Mouse (Mus musculus) kidney, postnatal 36 days (tissue): Measurements from ENCODE around the gene Gjd2.
A peak's percentile ranks its signal among the peaks of the same experiment; 100 is the strongest.

ENCODE experiments used
- DNase-seq, 2 experiments: peaks; one replicate each; pipeline ENCODE4 v3.0.0; 2021 to 2022; ENCODE audit warnings: mixed read lengths in 2 of 2

The Gjd2 gene

DNA sequence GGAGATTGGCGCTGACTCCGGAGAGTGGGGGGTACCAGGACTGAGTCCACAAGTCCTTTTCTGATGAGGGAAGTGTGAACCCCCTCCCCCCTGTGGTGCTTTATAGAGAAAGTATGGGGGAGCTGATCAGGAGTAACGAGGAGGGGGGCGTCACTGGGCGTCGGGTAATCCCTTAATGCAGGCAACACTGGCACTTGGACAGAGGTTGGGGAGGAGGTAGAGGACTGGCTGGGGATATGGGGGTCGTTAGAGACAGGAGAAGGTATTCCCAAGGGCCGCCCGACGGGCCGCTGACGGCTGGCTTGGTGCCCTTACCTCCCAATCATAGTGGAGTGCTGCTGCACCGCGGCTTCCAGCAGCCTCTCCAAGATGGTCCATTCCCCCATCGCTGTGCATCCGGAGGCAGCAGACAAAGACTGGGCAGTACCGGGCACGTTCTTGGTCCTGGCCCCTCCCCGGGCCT is 639 bp downstream of the Gjd2 start:
- no peak for DNase-seq

- peak; percentile 7 to 75 for DNase-seq
Measured at GRCm38 (mm10) chr2:114011838-114012237, 1.6 kb downstream of the Gjd2 start.

GRCm38 (mm10) chr2:114008321-114008720 is 5.1 kb downstream of the Gjd2 start:
- DNase-seq: no peak

DNA sequence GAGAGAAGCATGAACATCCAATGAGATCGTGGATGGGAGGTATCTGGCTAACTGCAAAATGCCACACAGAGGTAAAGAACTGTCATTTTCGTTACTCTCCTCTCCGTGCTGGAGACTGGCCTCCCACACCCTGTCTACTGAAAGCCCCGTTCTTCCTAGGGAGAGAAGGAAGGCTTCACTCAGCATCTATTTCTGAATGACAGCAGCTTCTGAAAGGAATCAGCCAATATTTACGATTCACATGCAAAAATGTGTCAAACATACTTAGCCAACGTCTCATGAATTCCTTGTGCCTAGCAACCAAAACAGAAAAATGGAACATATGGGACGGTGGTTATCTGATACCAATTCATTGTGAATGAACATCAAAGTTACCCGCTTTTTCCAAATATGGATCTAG is 15.9 kb downstream of the Gjd2 start:
- DNase-seq: no peak

DNA sequence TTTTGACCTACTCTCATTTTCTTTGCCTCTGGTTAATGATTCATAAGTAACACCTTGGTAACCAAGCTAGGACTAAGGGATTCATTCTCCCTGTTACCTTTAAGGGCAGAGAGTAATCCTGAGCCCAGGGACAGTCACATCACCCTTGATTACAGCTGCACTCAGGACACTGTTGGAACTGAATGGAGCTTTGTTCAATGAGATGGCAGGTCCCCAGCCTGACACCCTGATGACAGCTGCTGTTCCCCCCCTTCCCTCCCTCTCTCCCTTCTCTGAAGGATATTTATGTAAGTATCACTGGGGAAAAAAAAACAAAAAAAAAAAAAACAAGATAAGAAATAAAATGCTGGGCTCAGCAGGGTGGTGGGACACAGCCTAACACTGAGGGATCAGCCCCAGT is 16.5 kb downstream of the Gjd2 start:
- DNase-seq: no peak

DNA sequence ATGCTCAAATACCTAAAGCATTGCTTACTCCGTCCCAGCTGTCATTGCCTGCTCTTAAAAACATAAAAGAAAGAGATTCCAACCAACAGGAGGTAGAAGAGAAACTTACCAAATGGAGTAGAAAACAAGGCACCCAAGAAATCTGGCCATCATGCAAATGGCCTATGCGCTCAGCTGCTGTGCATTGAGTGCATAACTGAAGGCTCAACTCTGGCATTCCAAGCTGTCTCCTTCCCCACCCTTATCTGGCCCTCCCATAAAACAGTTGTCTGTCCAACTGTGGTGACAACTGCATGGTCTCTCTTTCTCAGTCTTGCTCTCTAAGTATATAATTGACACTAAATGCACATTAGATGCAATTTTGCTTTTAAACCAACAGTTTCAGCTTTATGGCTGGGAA is 28.5 kb downstream of the Gjd2 start:
- DNase-seq: no peak

DNA sequence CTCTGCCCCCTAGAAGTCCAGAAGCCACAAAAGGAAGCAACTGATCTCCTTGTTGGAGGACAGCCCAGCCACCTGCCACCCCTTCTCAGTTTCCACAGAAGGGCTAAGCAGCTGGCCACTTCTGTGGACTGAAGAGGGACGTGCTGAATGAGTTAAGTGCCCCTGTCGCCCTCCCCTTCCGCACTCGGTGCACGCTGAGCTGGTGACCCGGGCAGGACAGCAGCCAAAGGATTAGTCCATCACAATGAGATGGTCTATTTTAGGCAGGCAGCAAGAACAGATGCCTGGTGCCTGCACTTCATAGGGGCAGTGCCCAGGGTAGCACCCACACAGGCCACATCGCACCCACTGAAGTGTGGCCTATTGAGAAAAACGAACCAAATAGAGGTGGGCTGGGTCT is 32.8 kb downstream of the Gjd2 start:
- DNase-seq: no peak

GRCm38 (mm10) chr2:113978151-113978771 is 35.2 kb downstream of the Gjd2 start:
- no peak for DNase-seq

- DNase-seq: peak in 1 of 2 experiments; percentile 25
Measured at GRCm38 (mm10) chr2:113973950-113974349, 39.5 kb downstream of the Gjd2 start.

DNA sequence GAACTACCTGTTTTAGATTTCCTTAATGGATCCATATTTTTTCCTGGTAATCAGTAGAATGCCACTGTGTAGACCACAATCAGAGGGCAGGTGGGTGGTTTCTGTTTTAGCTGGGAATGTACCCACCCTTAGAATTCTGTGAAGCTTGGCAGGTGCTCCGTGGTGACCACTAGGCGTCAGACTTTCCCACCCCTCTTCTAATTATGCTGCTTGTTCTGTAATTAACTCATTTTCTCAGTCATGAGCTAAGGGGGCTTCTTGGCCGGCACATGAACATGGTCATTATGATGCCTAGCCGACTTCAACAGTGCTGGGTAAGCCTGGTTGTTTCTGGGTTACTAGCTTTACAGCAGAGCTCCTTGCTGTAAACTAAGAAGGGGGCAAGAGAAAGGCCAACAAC is 47.0 kb downstream of the Gjd2 start:
- DNase-seq: peak in 1 of 2 experiments; percentile 4
